Mouse (Mus musculus): ENCODE measurements around the gene Kif23. TPM values are rescaled to one million over a fixed set of nuclear protein-coding genes. Genes with fewer than 3 reads are reported as not detected.

Kif23 gene
- polyA plus RNA-seq, 2 experiments, result 88.9 to 94.4 TPM

DNA sequence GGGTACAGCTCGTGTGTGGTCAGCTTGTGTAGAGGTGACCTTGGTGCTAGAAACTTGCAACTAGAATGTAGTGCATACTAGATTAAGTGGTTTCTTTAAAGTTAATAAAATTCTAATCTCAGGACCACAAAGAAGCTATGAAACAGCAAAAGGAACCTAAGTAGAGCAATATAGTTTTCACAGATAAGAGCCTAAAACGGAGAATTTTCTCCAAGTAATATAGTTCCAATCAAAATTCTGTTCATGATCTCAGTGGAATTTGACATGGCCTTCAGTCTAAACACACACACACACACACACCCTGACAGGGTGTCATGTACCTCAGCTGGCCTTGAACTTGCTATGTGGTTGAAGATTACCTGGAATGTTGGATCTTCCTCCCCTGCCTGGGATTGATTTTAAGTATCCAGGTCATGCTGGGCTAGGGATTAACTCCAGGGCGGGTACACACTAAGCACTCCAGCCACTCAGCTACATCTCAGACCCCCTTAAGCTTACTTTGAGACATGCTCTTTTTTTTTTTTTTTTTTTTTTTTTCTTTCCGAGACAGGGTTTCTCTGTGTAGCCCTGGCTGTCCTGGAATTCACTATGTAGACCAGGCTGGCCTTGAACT lies 31.1 kb downstream of the Kif23 start:
- WGBS, result 48% methylated on average over 4 of the region's 4 CpGs
- no peak for DNase-seq (ENCODE audit: low spot score)
- H3K27me3 ChIP-seq (ENCODE audit: control insufficient read depth, insufficient read depth, low read length), result no peaks in the 10 kb centered on the region
- peaks cover 51% of the 10 kb centered on the region for H3K36me3 ChIP-seq (ENCODE audit: control insufficient read depth, insufficient read depth, low read length)
- TF ChIP-seq POLR2A (IDR thresholded peaks at IDR 0.05; ENCODE audit: borderline replicate concordance, extremely low read depth, insufficient read depth, insufficient read length), result no peak
- peak overlapping the region; percentile 70 for H3K4me2 ChIP-seq (replicated peaks; ENCODE audit: low read depth, low read length, severe bottlenecking)
- H3K9me3 ChIP-seq (ENCODE audit: control insufficient read depth, low read length), result no peaks in the 10 kb centered on the region
- H3K9ac ChIP-seq (ENCODE audit: low read depth, low read length, severe bottlenecking), result no peak overlapping the region
- no peak overlapping the region for H3K27ac ChIP-seq (replicated peaks; ENCODE audit: low read depth, low read length)
- peaks cover 8% of the 10 kb centered on the region for H3K4me1 ChIP-seq (ENCODE audit: control insufficient read depth, insufficient read depth, low read length)
- peak overlapping the region; percentile 92 for H3K4me3 ChIP-seq (replicated peaks; ENCODE audit: low read length)
- ATAC-seq (ENCODE audit: low FRiP score, low read depth), result no peak

DNA sequence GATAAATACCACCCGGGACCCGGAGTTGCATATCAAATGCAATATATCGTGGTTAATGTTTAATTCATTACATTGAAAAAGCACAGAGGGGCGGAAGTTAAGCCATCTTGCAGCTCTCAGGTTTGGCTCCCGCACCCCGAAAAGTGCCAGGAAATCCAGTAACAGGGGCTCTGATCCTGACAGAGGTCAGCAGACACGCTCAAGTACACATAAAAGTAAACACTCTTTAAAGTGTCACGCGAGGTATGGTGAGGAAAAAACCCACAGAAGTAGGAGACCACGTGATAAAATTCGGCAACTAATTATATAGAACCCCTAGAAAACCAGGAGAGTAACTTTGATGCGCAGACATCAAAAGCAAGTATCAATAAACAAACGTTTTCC lies 31.7 kb downstream of the Kif23 start:
- Histone ChIP-seq H3K27me3 (ENCODE audit: control insufficient read depth, insufficient read depth, low read length) (no peaks in the 10 kb centered on the region), H3K4me3 (replicated peaks; ENCODE audit: low read length) (peak overlapping the region; percentile 92), H3K36me3 (ENCODE audit: control insufficient read depth, insufficient read depth, low read length) (peaks cover 45% of the 10 kb centered on the region), H3K4me1 (ENCODE audit: control insufficient read depth, insufficient read depth, low read length) (peaks cover 8% of the 10 kb centered on the region), H3K4me2 (replicated peaks; ENCODE audit: low read depth, low read length, severe bottlenecking) (peak overlapping the region; percentile 70), H3K9me3 (ENCODE audit: control insufficient read depth, low read length) (no peaks in the 10 kb centered on the region), H3K27ac (replicated peaks; ENCODE audit: low read depth, low read length) (peak overlapping the region; percentile 87), H3K9ac (ENCODE audit: low read depth, low read length, severe bottlenecking) (peak overlapping the region; percentile 62)
- ATAC-seq (ENCODE audit: low FRiP score, low read depth) (0 out of 2 replicates have a peak, but pooled peaks have one; percentile 3), DNase-seq (ENCODE audit: low spot score) (no peak)
- no peak for TF ChIP-seq POLR2A (IDR thresholded peaks at IDR 0.05; ENCODE audit: borderline replicate concordance, extremely low read depth, insufficient read depth, insufficient read length)
- 1% methylated on average over 13 of the region's 13 CpGs for WGBS

DNA sequence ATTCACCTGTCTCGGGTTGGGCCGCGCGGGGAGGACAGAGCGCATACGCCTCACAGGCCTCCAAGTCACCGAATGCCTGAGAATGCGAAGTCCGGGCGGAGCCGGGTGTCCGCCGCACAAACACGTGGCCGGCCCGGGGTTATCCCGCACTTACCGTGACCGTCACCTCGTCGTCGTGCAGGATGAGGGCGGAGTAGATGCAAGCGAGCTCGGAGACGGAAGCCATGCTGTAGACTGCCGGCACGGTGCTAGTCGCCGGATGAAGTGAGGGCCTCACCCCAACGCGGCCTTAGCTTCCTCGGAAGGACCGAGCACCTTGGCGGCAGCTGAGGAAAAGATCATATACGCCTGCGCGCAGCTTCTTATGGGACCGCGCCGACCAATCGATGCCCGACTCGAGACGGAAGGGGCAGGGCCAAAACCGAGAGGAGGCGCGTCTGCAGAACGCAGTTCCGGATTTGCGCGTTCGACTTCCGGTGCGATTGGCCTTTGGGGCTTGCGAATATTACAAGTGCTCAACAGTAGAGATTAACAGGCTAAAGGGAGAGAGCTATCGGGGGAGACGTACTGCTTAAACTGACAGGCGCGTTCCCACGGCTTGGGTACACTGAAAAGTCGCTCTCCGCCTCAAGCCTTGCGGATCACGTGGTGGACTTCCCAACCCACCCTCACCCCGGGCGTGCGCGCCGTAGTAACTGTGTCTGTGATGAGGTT lies 32.2 kb downstream of the Kif23 start, which contains the start of gene Rplp1:
Gene Rplp1, minus strand, starts transcription at position 340 of the 714 bp plus-strand sequence.
- peaks cover 40% of the 10 kb centered on the region for H3K36me3 ChIP-seq (ENCODE audit: control insufficient read depth, insufficient read depth, low read length)

DNA sequence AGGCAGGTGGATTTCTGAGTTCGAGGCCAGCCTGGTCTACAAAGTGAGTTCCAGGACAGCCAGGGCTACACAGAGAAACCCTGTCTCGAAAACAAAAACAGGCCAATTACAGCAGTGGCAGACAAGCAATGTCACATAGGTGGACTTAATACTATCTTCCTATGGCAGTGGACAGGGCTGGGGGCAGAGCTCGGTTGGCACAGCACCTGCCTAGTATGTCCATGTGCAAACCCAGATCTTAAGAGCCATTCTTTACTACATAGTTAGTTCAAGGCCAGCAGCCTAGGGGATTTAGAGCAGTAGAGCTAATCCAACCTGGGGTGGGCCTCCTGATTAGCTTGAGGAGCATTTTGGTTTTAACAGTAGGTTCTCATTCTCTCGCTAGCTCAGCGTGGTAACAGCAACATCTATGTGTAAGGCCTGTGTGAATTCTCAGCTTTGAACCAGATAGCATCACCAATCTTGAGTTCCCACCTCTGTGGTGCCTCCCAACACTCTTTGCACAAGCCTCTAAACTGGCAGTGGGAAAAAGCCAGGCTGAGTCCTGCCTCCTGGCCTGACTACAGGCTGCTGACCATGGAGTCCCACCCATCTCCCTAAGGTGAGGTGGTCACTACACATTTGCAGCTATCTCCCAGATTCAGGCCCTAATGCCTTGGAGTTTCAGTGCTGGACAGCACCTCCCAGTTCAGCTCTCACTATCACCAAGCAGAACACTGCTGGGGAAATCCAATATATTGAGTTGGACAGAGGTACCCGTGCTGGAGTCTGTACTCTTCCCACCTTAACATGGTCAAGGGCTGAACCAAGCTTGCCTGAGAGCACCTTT lies 35.1 kb downstream of the Kif23 start:
- H3K27me3 ChIP-seq (ENCODE audit: control insufficient read depth, insufficient read depth, low read length), result no peaks in the 10 kb centered on the region
- peaks cover 23% of the 10 kb centered on the region for H3K36me3 ChIP-seq (ENCODE audit: control insufficient read depth, insufficient read depth, low read length)
- DNase-seq (ENCODE audit: low spot score) (no peak), ATAC-seq (ENCODE audit: low FRiP score, low read depth) (no peak)
- no peak overlapping the region for H3K4me3 ChIP-seq (replicated peaks; ENCODE audit: low read length)
- H3K4me2 ChIP-seq (replicated peaks; ENCODE audit: low read depth, low read length, severe bottlenecking), result no peak overlapping the region
- no peak overlapping the region for H3K9ac ChIP-seq (ENCODE audit: low read depth, low read length, severe bottlenecking)
- H3K9me3 ChIP-seq (ENCODE audit: control insufficient read depth, low read length), result no peaks in the 10 kb centered on the region
- TF ChIP-seq POLR2A (IDR thresholded peaks at IDR 0.05; ENCODE audit: borderline replicate concordance, extremely low read depth, insufficient read depth, insufficient read length), result no peak
- 48% methylated on average over 6 of the region's 6 CpGs for WGBS
- H3K27ac ChIP-seq (replicated peaks; ENCODE audit: low read depth, low read length), result no peak overlapping the region
- H3K4me1 ChIP-seq (ENCODE audit: control insufficient read depth, insufficient read depth, low read length), result peaks cover 8% of the 10 kb centered on the region

More for the DNA sequence above, 32.2 kb downstream of the Kif23 start, which contains the start of gene Rplp1:
- peak within 1 kb of the TSS; percentile 80 for H3K4me2 ChIP-seq (replicated peaks; ENCODE audit: low read depth, low read length, severe bottlenecking)
- no peaks in the 10 kb centered on the region for H3K9me3 ChIP-seq (ENCODE audit: control insufficient read depth, low read length)
- H3K4me3 ChIP-seq (replicated peaks; ENCODE audit: low read length), result peak within 1 kb of the TSS; percentile 92
- peak within 1 kb of the TSS; percentile 92 for H3K9ac ChIP-seq (ENCODE audit: low read depth, low read length, severe bottlenecking)
- ATAC-seq (ENCODE audit: low FRiP score, low read depth) (peak; percentile 96), DNase-seq (ENCODE audit: low spot score) (peak; percentile 97)
- H3K4me1 ChIP-seq (ENCODE audit: control insufficient read depth, insufficient read depth, low read length), result peaks cover 8% of the 10 kb centered on the region
- no peaks in the 10 kb centered on the region for H3K27me3 ChIP-seq (ENCODE audit: control insufficient read depth, insufficient read depth, low read length)
- peak; percentile 88; the same call in 1 of the 2 replicates for TF ChIP-seq POLR2A (IDR thresholded peaks at IDR 0.05; ENCODE audit: borderline replicate concordance, extremely low read depth, insufficient read depth, insufficient read length)
- peak within 1 kb of the TSS; percentile 87 for H3K27ac ChIP-seq (replicated peaks; ENCODE audit: low read depth, low read length)
- WGBS, result under 1% methylated on average over 63 of the region's 70 CpGs
